Mouse (Mus musculus) forebrain, embryonic 14.5 days (tissue): ENCODE results near the gene Ak9. TPM values are rescaled to one million over a fixed set of nuclear protein-coding genes. Genes with fewer than 3 reads are reported as not detected.

Source experiments
- ATAC-seq: fragments of 200-750 bp; cut with Nextera tagmentation; 2 replicates; pipeline ENCODE4 v1.8.0; 2017; ENCODE audit warnings: mild to moderate bottlenecking, moderate library complexity
- DNase-seq: peaks from one replicate; pipeline ENCODE4 v3.0.0-alpha.2; 2015; ENCODE audit warnings: low spot score
- H3K27ac ChIP-seq: fragments of 300-500 bp; sonication (generic); 2 replicates; pipeline ENCODE4 v1.5.1; 2014; ENCODE audit warnings: low read depth, mild to moderate bottlenecking, control low read depth, low read length, moderate library complexity
- H3K27me3 ChIP-seq: fragments of 300-500 bp; sonication (generic); replicated peaks from 2 replicates; pipeline ENCODE4 v1.6.1; 2014; ENCODE audit warnings: low read length, control low read depth, mixed read lengths; ENCODE audit not compliant: control insufficient read depth, insufficient read depth
- H3K36me3 ChIP-seq: fragments of 300-500 bp; sonication (generic); 2 replicates; pipeline ENCODE4 v1.6.1; 2014; ENCODE audit warnings: low read length, control low read depth; ENCODE audit not compliant: control insufficient read depth, insufficient read depth
- H3K4me1 ChIP-seq: fragments of 300-500 bp; sonication (generic); 2 replicates; pipeline ENCODE4 v1.6.1; 2014; ENCODE audit warnings: antibody characterized with exemption, low read length, control low read depth; ENCODE audit not compliant: control insufficient read depth, insufficient read depth
- H3K4me2 ChIP-seq: fragments of 300-500 bp; sonication (generic); 2 replicates; pipeline ENCODE4 v1.6.1; 2014; ENCODE audit warnings: mild to moderate bottlenecking, control low read depth, low read length
- H3K4me3 ChIP-seq: fragments of 300-500 bp; sonication (generic); 2 replicates; pipeline ENCODE4 v1.5.1; 2014; ENCODE audit warnings: low read depth, low read length, control low read depth
- H3K9ac ChIP-seq: fragments of 300-500 bp; sonication (generic); 2 replicates; pipeline ENCODE4 v1.6.1; 2014; ENCODE audit warnings: mild to moderate bottlenecking, low read length, control low read depth, moderate library complexity
- H3K9me3 ChIP-seq: fragments of 300-500 bp; sonication (generic); replicated peaks from 2 replicates; pipeline ENCODE4 v1.6.1; 2016; ENCODE audit warnings: low read length, control low read depth, mixed read lengths; ENCODE audit not compliant: control insufficient read depth
- WGBS: fragments of 180-500 bp; shearing (Covaris S2); extraction: QIAGEN DNeasy Blood & Tissue Kit; methylation state at CpG from one replicate; pipeline ENCODE4 v1.1.7; 2014; 5-methylcytosine and 5-hydroxymethylcytosine counted together
- polyA plus RNA-seq: library from polyadenylated mRNA; unstranded; fragments of >200 nt; fragmentation: Nextera tagmentation; extraction: Ambion mirVana; gene quantifications from 2 replicates; pipeline ENCODE4 v1.2.1, GENCODE M21; 2014

Gene Ak9
- polyA plus RNA-seq, 1 experiment from 2014 or later: 0.13 TPM

DNA sequence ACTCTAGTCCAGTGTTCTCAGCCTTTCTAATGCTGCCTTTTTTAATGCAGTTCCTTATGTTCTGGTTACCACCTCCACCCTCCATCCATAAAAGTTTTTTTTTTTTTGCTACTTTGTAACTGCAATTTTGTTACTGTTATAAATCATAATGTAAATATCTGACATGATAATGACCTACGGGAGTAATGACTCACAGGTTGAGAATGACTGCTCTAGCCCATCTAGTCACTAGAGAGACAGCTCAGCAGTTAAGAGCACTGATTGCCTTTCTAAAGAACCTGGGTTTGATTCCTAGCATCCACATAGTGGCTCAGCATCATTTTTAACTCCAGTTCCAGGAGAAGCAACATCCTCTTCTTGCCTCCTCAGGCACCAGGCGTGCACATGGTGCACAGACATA is 21.7 kb upstream of the Ak9 start:
- H3K4me2 ChIP-seq: no peak overlapping the region
- no peak for ATAC-seq

DNA sequence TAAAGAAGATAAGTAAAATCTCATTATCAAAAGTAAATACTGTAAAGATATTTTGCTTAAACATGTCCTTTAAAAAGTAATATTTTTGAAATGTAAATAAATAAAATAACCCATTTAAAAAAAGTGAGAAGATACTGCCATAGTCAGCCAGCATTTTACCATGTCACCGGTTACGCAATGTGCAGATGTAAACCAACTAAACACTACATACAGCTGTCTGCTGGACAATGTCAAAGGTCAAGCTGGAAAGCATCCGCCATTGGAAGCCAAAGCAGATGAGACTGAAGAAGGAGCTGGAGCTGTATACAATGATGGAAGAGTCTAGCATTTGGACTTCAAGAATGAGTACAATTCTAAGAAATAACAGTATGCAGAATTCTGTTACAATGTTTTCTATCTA is 16.2 kb upstream of the Ak9 start:
- Histone ChIP-seq H3K27ac (no peak overlapping the region), H3K9me3 (no peaks in the 10 kb centered on the region), H3K4me3 (no peak overlapping the region), H3K36me3 (no peaks in the 10 kb centered on the region; the same call in 1 of the 2 replicates), H3K27me3 (no peaks in the 10 kb centered on the region), H3K9ac (no peak overlapping the region), H3K4me2 (no peak overlapping the region), H3K4me1 (no peaks in the 10 kb centered on the region)
- no peak for ATAC-seq
- WGBS: 94% methylated on average over 3 of the region's 3 CpGs
- no peak for DNase-seq

More for the DNA sequence above, 21.7 kb upstream of the Ak9 start:
- H3K4me1 ChIP-seq: no peaks in the 10 kb centered on the region
- DNase-seq: no peak
- no peak overlapping the region for H3K9ac ChIP-seq
- H3K27me3 ChIP-seq: no peaks in the 10 kb centered on the region
- WGBS: 92% methylated on average over 2 of the region's 2 CpGs
- no peak overlapping the region for H3K27ac ChIP-seq
- H3K4me3 ChIP-seq: no peak overlapping the region
- no peaks in the 10 kb centered on the region for H3K9me3 ChIP-seq
- no peaks in the 10 kb centered on the region; the same call in 1 of the 2 replicates for H3K36me3 ChIP-seq

GRCm38 (mm10) chr10:41288074-41288473 is 15.7 kb upstream of the Ak9 start:
- no peaks in the 10 kb centered on the region for H3K27me3 ChIP-seq
- H3K36me3 ChIP-seq: no peaks in the 10 kb centered on the region
- DNase-seq (no peak), ATAC-seq (no peak)
- no peak overlapping the region for H3K4me2 ChIP-seq
- no peak overlapping the region for H3K27ac ChIP-seq
- H3K9me3 ChIP-seq: no peaks in the 10 kb centered on the region
- no peak overlapping the region for H3K4me3 ChIP-seq
- H3K4me1 ChIP-seq: no peaks in the 10 kb centered on the region
- no peak overlapping the region for H3K9ac ChIP-seq
- 71% methylated on average over 1 of the region's 1 CpGs for WGBS

GRCm38 (mm10) chr10:41288771-41289415 is 14.9 kb upstream of the Ak9 start:
- H3K4me3 ChIP-seq: no peak overlapping the region
- H3K36me3 ChIP-seq: no peaks in the 10 kb centered on the region
- no peaks in the 10 kb centered on the region for H3K27me3 ChIP-seq
- H3K4me1 ChIP-seq: no peaks in the 10 kb centered on the region
- no peak overlapping the region for H3K27ac ChIP-seq
- ATAC-seq: peak; percentile 98
- peak overlapping the region; percentile 36; the same call in 1 of the 2 replicates for H3K9ac ChIP-seq
- 0 out of 2 replicates have a peak overlapping the region, but pooled peaks have one; percentile 4 for H3K4me2 ChIP-seq
- DNase-seq: peak; percentile 95
- 37% methylated on average over 16 of the region's 16 CpGs for WGBS
- no peaks in the 10 kb centered on the region for H3K9me3 ChIP-seq

- WGBS: 78% methylated on average over 2 of the region's 2 CpGs
- Histone ChIP-seq H3K9ac (no peak overlapping the region), H3K4me1 (peaks cover 5% of the 10 kb centered on the region; the same call in 1 of the 2 replicates), H3K36me3 (no peaks in the 10 kb centered on the region), H3K9me3 (no peaks in the 10 kb centered on the region), H3K27ac (no peak overlapping the region), H3K27me3 (no peaks in the 10 kb centered on the region), H3K4me2 (no peak overlapping the region), H3K4me3 (no peak overlapping the region)
- ATAC-seq (no peak), DNase-seq (no peak)
Observed at GRCm38 (mm10) chr10:41291021-41291420, 12.8 kb upstream of the Ak9 start.

- no peak overlapping the region for H3K27ac ChIP-seq
- H3K27me3 ChIP-seq: no peaks in the 10 kb centered on the region
- H3K4me3 ChIP-seq: no peak overlapping the region
- H3K36me3 ChIP-seq: no peaks in the 10 kb centered on the region
- H3K9me3 ChIP-seq: no peaks in the 10 kb centered on the region
- DNase-seq (no peak), ATAC-seq (no peak)
- peaks cover 5% of the 10 kb centered on the region; the same call in 1 of the 2 replicates for H3K4me1 ChIP-seq
- WGBS: 40% methylated on average over 7 of the region's 7 CpGs
- no peak overlapping the region for H3K4me2 ChIP-seq
- no peak overlapping the region for H3K9ac ChIP-seq
Observed at GRCm38 (mm10) chr10:41293019-41293418, 10.8 kb upstream of the Ak9 start.

DNA sequence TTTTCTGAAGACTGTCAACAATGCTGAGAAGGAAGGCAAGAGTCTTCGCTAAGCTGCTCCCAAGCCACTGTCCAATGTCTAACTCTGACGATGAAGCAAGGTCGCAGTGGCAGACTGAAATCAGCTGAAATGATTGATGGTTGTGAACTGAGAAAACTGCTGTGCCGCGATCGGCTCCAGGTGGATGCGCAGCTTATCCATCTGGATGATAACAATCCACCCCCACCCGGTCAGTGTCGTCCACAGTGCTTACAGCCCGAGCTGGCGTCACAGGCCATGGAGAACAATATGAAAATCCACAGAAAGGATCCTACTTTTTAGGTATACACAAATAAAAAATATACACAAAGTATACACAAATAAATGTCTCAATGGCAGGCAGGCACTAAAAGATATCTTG is 9.0 kb upstream of the Ak9 start:
- Histone ChIP-seq H3K4me2 (0 out of 2 replicates have a peak overlapping the region, but pooled peaks have one; percentile 4), H3K9me3 (no peaks in the 10 kb centered on the region), H3K36me3 (no peaks in the 10 kb centered on the region), H3K27ac (peak overlapping the region; percentile 21; the same call in 1 of the 2 replicates), H3K27me3 (no peaks in the 10 kb centered on the region), H3K4me1 (peaks cover 5% of the 10 kb centered on the region; the same call in 1 of the 2 replicates), H3K4me3 (no peak overlapping the region), H3K9ac (no peak overlapping the region)
- 79% methylated on average over 11 of the region's 11 CpGs for WGBS
- DNase-seq: no peak
- ATAC-seq: peak; percentile 42; the same call in 1 of the 2 replicates

DNA sequence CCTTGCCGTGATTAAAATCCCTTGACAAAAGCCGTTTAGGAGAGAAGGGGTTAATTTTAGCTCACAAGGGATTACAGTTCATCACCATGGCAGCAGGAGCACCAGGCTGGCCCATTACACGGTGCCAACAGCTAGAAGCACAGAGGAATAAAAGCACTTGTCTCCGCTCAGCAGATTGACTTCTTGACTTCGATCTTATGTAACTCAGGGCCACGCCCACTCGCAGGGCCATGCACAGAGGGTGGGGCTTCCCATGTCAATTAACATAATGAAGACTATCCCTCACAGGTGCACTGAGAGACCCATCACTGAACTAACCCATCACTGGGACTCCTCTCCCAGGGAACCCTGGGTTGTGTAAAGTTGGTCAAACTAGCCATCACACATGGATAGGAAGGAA is 8.6 kb upstream of the Ak9 start:
- peak; percentile 61; the same call in 1 of the 2 replicates for ATAC-seq
- Histone ChIP-seq H3K27ac (no peak overlapping the region; the same call in 1 of the 2 replicates), H3K9me3 (no peaks in the 10 kb centered on the region), H3K27me3 (no peaks in the 10 kb centered on the region), H3K36me3 (no peaks in the 10 kb centered on the region), H3K9ac (no peak overlapping the region), H3K4me3 (no peak overlapping the region), H3K4me2 (0 out of 2 replicates have a peak overlapping the region, but pooled peaks have one; percentile 4), H3K4me1 (peaks cover 5% of the 10 kb centered on the region; the same call in 1 of the 2 replicates)
- peak; percentile 62 for DNase-seq
- 29% methylated on average over 7 of the region's 7 CpGs for WGBS

DNA sequence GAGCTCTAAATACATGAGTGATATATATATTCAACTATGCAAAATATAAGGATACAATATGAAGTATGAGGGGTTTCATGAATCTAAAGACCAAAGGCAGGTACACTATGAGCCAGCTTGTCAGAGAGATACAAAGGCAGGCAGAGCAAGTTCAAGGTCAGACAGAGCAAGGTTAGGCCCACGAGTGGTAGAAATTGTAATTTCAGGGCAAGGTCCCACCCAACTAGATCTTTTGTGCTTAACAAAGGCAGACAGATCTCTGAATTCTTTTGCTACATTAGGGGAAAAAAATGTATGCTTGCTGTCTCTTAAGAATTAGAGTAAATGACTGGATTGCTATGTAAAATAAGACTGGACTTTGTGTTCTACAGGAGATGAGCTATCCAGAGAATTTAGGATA is 3.6 kb upstream of the Ak9 start:
- 67% methylated on average over 1 of the region's 1 CpGs for WGBS
- no peak overlapping the region for H3K27ac ChIP-seq

More for the DNA sequence above, 3.6 kb upstream of the Ak9 start:
- no peak overlapping the region for H3K9ac ChIP-seq
- H3K4me3 ChIP-seq: no peak overlapping the region
- H3K36me3 ChIP-seq: no peaks in the 10 kb centered on the region
- DNase-seq: no peak
- H3K4me2 ChIP-seq: no peak overlapping the region
- H3K27me3 ChIP-seq: no peaks in the 10 kb centered on the region
- ATAC-seq: no peak
- peaks cover 8% of the 10 kb centered on the region for H3K4me1 ChIP-seq
- no peaks in the 10 kb centered on the region for H3K9me3 ChIP-seq
